Mouse (Mus musculus) adrenal gland, postnatal 25 days (tissue): ENCODE measurements around the gene Nwd1. TPM values are rescaled to one million over a fixed set of nuclear protein-coding genes. Genes with fewer than 3 reads are reported as not detected.

ENCODE experiments used
- DNase-seq: peaks from one replicate; pipeline ENCODE4 v3.0.0; 2021; ENCODE audit warnings: mixed read lengths
- microRNA-seq, 2 experiments: library from miRNA; unstranded; fragments of <30 nt; microRNA quantifications; one replicate each; pipeline ENCODE4 v1.2.0; 2021
- total RNA-seq: library from RNA; stranded (reverse); gene quantifications from 2 replicates; pipeline ENCODE4 v1.2.3, GENCODE M21; 2021

The Nwd1 gene
- total RNA-seq, 1 experiment from 2014 or later: 0.21 TPM

- no peak for DNase-seq
Measured at GRCm38 (mm10) chr8:72765696-72766095, 119.2 kb downstream of the Nwd1 start.

- no peak for DNase-seq
Measured at GRCm38 (mm10) chr8:72766777-72767176, 120.3 kb downstream of the Nwd1 start.

Small RNA genes within 50 kb of the gene (microRNA-seq; reads per million reads assigned to microRNA genes)
- 0 reads per million in 2 experiments for gene Gm26237

Other genes with a start within 250 kb of the Nwd1 start
- 60.5 and 64.2 TPM in 2 replicates for gene Eps15l1, start 225.3 kb upstream of the Nwd1 start, total RNA-seq
- gene Calr3, start 202.8 kb upstream of the Nwd1 start, total RNA-seq: 2.4 and 3.6 TPM in 2 replicates
- gene 1700030K09Rik, start 202.8 kb upstream of the Nwd1 start, total RNA-seq: 9.1 and 10.6 TPM in 2 replicates
- gene Cherp, start 171.5 kb upstream of the Nwd1 start, total RNA-seq: 59.1 and 76.4 TPM in 2 replicates
- 36.2 and 37.2 TPM in 2 replicates for gene Slc35e1, start 154.1 kb upstream of the Nwd1 start, total RNA-seq
- gene Med26, start 98.4 kb upstream of the Nwd1 start, total RNA-seq: 9.2 and 10.0 TPM in 2 replicates
- 103 and 131 TPM in 2 replicates for gene Smim7, start 75.6 kb upstream of the Nwd1 start, total RNA-seq
- gene Tmem38a, start 74.7 kb upstream of the Nwd1 start, total RNA-seq: 7.5 and 11.7 TPM in 2 replicates
- 215 and 274 TPM in 2 replicates for gene Sin3b, start 76.6 kb downstream of the Nwd1 start, total RNA-seq
- 3.3 and 3.4 TPM in 2 replicates for gene F2rl3, start 115.2 kb downstream of the Nwd1 start, total RNA-seq